Mouse (Mus musculus): ENCODE measurements at regions not wholly inside any gene's neighbourhood (a gene's known extent, or its start where the extent isn't known, plus 50 kb on each side); places are given as distances from the start of the nearest gene placed in this dataset.

- TF ChIP-seq POLR2A (IDR thresholded peaks at IDR 0.05; ENCODE audit: insufficient read depth, low read depth, low read length) (no peak), CTCF (IDR thresholded peaks at IDR 0.05; ENCODE audit: insufficient read depth, low read depth, low read length) (no peak)
These were observed 3808.0 kb downstream of the 9330182O14Rik start for GRCm38 (mm10) chr15:43942002-43942660.
